Mouse (Mus musculus) liver, embryonic 12.5 days (tissue): ENCODE data around the gene Exosc2. TPM values are rescaled to one million over a fixed set of nuclear protein-coding genes. Genes with fewer than 3 reads are reported as not detected.

ENCODE experiments used
- ATAC-seq: fragments of 200-750 bp; cut with Nextera tagmentation; 2 replicates; pipeline ENCODE4 v1.8.0; 2017; ENCODE audit warnings: moderate number of reproducible peaks, mild to moderate bottlenecking, moderate library complexity
- H3K27ac ChIP-seq: fragments of 300-500 bp; sonication (generic); 2 replicates; pipeline ENCODE4 v1.5.1; 2016; ENCODE audit warnings: mild to moderate bottlenecking
- H3K27me3 ChIP-seq: fragments of 300-500 bp; sonication (generic); replicated peaks from 2 replicates; pipeline ENCODE4 v1.6.1; 2016; ENCODE audit warnings: mild to moderate bottlenecking, moderate library complexity
- H3K36me3 ChIP-seq: fragments of 300-500 bp; sonication (generic); 2 replicates; pipeline ENCODE4 v1.6.1; 2016; ENCODE audit warnings: mild to moderate bottlenecking, moderate library complexity
- H3K4me1 ChIP-seq: fragments of 300-500 bp; sonication (generic); 2 replicates; pipeline ENCODE4 v1.6.1; 2016
- H3K4me2 ChIP-seq: fragments of 300-500 bp; sonication (generic); 2 replicates; pipeline ENCODE4 v1.6.1; 2016; ENCODE audit warnings: mild to moderate bottlenecking, moderate library complexity
- H3K4me3 ChIP-seq: fragments of 300-500 bp; sonication (generic); 2 replicates; pipeline ENCODE4 v1.5.1; 2016; ENCODE audit warnings: mild to moderate bottlenecking, moderate library complexity
- H3K9ac ChIP-seq: fragments of 300-500 bp; sonication (generic); 2 replicates; pipeline ENCODE4 v1.6.1; 2016; ENCODE audit warnings: mild to moderate bottlenecking, moderate library complexity
- H3K9me3 ChIP-seq: fragments of 300-500 bp; sonication (generic); replicated peaks from 2 replicates; pipeline ENCODE4 v1.6.1; 2016; ENCODE audit warnings: mild to moderate bottlenecking, moderate library complexity
- WGBS: fragments of 180-500 bp; shearing (Covaris S2); methylation state at CpG from one replicate; pipeline ENCODE4 v1.1.7; 2016; ENCODE audit not compliant: insufficient replicate concordance; 5-methylcytosine and 5-hydroxymethylcytosine counted together
- polyA plus RNA-seq: library from polyadenylated mRNA; unstranded; fragments of >200 nt; fragmentation: Nextera tagmentation; extraction: Ambion mirVana; gene quantifications from 2 replicates; pipeline ENCODE4 v1.2.1, GENCODE M21; 2016

Gene Exosc2
- polyA plus RNA-seq, 1 experiment from 2014 or later = 64.9 TPM

DNA sequence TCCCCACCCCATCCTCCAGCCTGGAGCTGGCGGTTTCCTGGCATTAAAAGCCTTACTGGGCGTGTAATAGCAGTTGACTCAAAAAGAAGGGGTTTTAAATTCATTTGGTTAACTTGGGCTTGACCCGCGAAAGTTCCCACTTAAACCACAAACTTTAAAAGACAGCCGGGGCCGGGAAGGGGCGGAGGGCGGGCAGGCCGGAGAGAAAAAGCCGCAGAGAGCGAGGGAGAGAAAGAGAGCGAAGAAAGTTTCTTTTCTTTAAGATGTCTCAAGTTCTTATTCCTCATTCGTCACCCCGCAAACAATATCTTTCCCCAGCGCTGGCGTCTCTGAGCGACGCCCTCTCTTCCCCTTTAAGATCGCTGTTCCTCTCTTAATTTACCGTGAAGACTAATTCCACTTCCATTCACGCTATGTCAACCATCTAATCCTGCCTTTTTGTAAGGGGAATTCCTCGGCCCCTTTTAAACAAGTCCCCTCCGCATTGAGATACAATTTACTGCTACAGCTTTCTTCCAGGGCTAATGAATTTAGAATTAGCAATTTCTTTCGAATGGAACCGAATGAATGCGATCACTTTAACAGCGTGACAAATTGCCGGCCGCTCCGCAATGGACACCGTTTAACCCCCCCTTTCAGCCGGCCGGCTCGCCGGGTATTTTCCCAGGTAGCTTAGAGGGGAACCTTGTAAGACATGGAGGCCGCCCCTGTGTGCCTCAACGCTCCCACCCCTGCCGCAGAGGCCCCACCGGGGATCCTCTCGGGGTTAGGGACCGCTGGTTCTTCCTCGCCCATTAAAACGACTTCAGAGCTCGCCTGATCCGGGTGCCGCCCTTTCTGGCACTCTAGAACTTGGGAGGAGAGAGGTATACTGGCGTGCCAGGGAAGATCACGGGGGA is 29.7 kb upstream of the Exosc2 start:
- H3K4me3 ChIP-seq = no peak overlapping the region
- H3K9me3 ChIP-seq = no peaks in the 10 kb centered on the region
- 2% methylated on average over 48 of the region's 48 CpGs for whole genome bisulfite sequencing
- no peak for ATAC-seq
- no peak overlapping the region for H3K27ac ChIP-seq
- no peak overlapping the region for H3K4me2 ChIP-seq
- H3K27me3 ChIP-seq = peaks cover 100% of the 10 kb centered on the region
- peaks cover 12% of the 10 kb centered on the region; the same call in 1 of the 2 replicates for H3K4me1 ChIP-seq
- no peak overlapping the region for H3K9ac ChIP-seq
- H3K36me3 ChIP-seq = no peaks in the 10 kb centered on the region

- Histone ChIP-seq H3K4me3 (no peak overlapping the region), H3K4me2 (no peak overlapping the region), H3K4me1 (0 out of 2 replicates have a peak, but pooled peaks cover 5% of the 10 kb centered on the region), H3K36me3 (no peaks in the 10 kb centered on the region), H3K27ac (no peak overlapping the region), H3K9me3 (no peaks in the 10 kb centered on the region), H3K27me3 (peaks cover 100% of the 10 kb centered on the region), H3K9ac (no peak overlapping the region)
- WGBS = 2% methylated on average over 11 of the region's 11 CpGs
- no peak for ATAC-seq
Observed at GRCm38 (mm10) chr2:31641508-31641830, 29.0 kb upstream of the Exosc2 start.

- 4% methylated on average over 18 of the region's 18 CpGs for WGBS
- peaks cover 100% of the 10 kb centered on the region for H3K27me3 ChIP-seq
- no peak overlapping the region for H3K4me3 ChIP-seq
- H3K27ac ChIP-seq = no peak overlapping the region
- no peaks in the 10 kb centered on the region for H3K36me3 ChIP-seq
- no peak for ATAC-seq
- H3K9me3 ChIP-seq = no peaks in the 10 kb centered on the region
- no peak overlapping the region for H3K4me2 ChIP-seq
- 0 out of 2 replicates have a peak, but pooled peaks cover under 1% of the 10 kb centered on the region for H3K4me1 ChIP-seq
- H3K9ac ChIP-seq = no peak overlapping the region
Observed at GRCm38 (mm10) chr2:31641929-31642328, 28.6 kb upstream of the Exosc2 start.

- 3% methylated on average over 109 of the region's 109 CpGs for WGBS
- no peak for ATAC-seq
- H3K4me1 ChIP-seq = peaks cover 5% of the 10 kb centered on the region; the same call in 1 of the 2 replicates
Observed at GRCm38 (mm10) chr2:31653971-31654853, 16.3 kb upstream of the Exosc2 start.

DNA sequence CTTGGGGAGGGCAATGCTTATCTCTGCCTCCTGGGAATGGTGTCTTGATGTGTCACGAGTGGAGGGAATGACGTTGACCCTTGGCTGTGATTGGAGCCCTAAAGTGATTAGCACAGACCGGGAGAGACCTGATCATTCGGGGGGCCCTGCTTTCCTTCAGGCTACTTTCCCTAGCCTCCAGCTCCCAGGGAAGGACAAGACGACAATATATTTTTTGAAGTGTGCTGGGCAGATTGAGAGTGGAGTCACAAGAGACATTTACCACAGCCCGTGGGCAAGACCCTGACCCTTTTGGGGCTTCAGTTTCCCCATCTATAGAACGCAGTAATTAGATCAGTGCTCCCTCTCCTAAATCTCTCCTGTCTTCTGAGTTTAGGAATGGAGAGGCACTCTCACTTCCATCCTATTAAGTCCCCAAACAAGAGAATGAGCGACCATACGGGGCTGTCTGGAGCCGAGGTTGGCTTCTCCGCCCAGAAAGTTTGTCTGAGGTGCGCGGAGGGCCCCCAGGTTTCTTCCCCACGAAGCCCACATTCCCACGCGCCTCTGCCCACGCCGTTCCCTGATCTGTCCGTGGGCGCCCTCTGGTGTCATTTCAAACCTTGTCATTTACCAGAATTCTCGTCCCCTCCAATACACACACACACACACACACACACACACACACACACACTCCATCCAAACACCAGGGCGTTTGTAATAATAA is 15.5 kb upstream of the Exosc2 start:
- Histone ChIP-seq H3K9me3 (no peaks in the 10 kb centered on the region), H3K9ac (no peak overlapping the region), H3K4me3 (0 out of 2 replicates have a peak overlapping the region, but pooled peaks have one; percentile 56), H3K4me2 (peak overlapping the region; percentile 70), H3K4me1 (peaks cover 5% of the 10 kb centered on the region; the same call in 1 of the 2 replicates), H3K27ac (no peak overlapping the region), H3K27me3 (peaks cover 98% of the 10 kb centered on the region), H3K36me3 (no peaks in the 10 kb centered on the region)
- no peak for ATAC-seq
- 5% methylated on average over 22 of the region's 22 CpGs for WGBS

More at GRCm38 (mm10) chr2:31653971-31654853, 16.3 kb upstream of the Exosc2 start:
- H3K4me3 ChIP-seq = peak overlapping the region; percentile 56
- no peak overlapping the region for H3K27ac ChIP-seq
- no peaks in the 10 kb centered on the region for H3K36me3 ChIP-seq
- H3K27me3 ChIP-seq = peaks cover 98% of the 10 kb centered on the region
- no peak overlapping the region for H3K9ac ChIP-seq
- no peaks in the 10 kb centered on the region for H3K9me3 ChIP-seq
- peak overlapping the region; percentile 70 for H3K4me2 ChIP-seq

GRCm38 (mm10) chr2:31656374-31656773 is 14.1 kb upstream of the Exosc2 start:
- Histone ChIP-seq H3K9ac (no peak overlapping the region), H3K27me3 (peaks cover 96% of the 10 kb centered on the region), H3K4me3 (no peak overlapping the region), H3K27ac (no peak overlapping the region), H3K9me3 (no peaks in the 10 kb centered on the region), H3K36me3 (no peaks in the 10 kb centered on the region), H3K4me2 (no peak overlapping the region), H3K4me1 (peaks cover 5% of the 10 kb centered on the region; the same call in 1 of the 2 replicates)
- no peak for ATAC-seq
- WGBS = 73% methylated on average over 7 of the region's 7 CpGs

DNA sequence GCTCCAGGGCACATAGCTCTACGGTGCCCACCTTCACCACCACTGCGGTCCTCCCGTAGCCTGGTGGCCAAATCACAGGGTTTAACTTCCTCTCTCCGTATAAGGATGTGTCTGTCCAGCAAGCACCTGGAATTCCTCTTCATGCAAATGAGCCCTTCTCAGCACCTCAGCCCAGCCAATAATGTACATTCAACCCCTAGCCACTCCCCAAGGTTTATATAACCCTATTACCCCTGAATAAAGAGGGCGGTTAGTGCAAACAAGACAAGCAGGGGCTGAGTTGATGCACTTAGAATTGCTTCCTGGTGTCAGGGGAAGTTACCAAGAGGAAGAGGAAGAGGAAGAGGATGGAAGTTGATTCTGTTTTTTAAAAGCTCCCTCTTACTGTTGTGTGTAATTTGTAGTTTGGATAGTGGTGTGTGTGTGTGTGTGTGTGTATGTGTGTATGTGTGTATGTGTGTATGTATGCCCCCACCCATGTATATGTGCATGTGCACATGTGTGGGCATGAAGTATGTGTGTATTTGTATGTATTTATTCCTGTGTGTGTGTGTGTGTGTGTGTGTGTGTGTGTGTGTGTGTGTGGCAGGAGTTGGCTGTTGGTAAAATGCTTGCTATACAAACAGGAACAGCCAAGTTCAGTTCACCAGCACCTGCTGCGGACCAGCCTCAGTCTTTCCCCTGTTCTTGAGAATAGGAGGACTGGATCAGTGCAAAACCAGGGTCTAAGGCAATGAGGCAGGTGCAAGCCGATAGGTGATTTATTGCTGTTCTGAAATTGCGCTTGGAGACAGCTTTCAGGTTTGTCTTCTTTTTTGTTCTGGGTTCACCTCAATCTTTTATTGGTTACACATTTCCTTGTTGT is 7.3 kb upstream of the Exosc2 start:
- no peaks in the 10 kb centered on the region for H3K9me3 ChIP-seq
- H3K27me3 ChIP-seq = peaks cover 73% of the 10 kb centered on the region
- no peak overlapping the region for H3K9ac ChIP-seq
- H3K36me3 ChIP-seq = no peaks in the 10 kb centered on the region
- WGBS = 48% methylated on average over 8 of the region's 8 CpGs
- no peak for ATAC-seq
- no peak overlapping the region for H3K27ac ChIP-seq
- H3K4me3 ChIP-seq = no peak overlapping the region
- no peak overlapping the region for H3K4me2 ChIP-seq
- no peaks in the 10 kb centered on the region for H3K4me1 ChIP-seq

GRCm38 (mm10) chr2:31663804-31664180 is 6.7 kb upstream of the Exosc2 start:
- no peak overlapping the region for H3K9ac ChIP-seq
- H3K36me3 ChIP-seq = no peaks in the 10 kb centered on the region
- H3K4me3 ChIP-seq = no peak overlapping the region
- H3K9me3 ChIP-seq = no peaks in the 10 kb centered on the region
- 64% methylated on average over 1 of the region's 1 CpGs for WGBS
- no peak overlapping the region for H3K27ac ChIP-seq
- H3K27me3 ChIP-seq = peaks cover 68% of the 10 kb centered on the region
- ATAC-seq = no peak
- H3K4me2 ChIP-seq = no peak overlapping the region
- H3K4me1 ChIP-seq = no peaks in the 10 kb centered on the region

GRCm38 (mm10) chr2:31667332-31667731 is 3.2 kb upstream of the Exosc2 start:
- 32% methylated on average over 4 of the region's 4 CpGs for WGBS
- Histone ChIP-seq H3K27me3 (peaks cover 35% of the 10 kb centered on the region), H3K27ac (no peak overlapping the region), H3K4me1 (peaks cover 16% of the 10 kb centered on the region), H3K9ac (no peak overlapping the region), H3K4me2 (no peak overlapping the region), H3K36me3 (peaks cover 4% of the 10 kb centered on the region), H3K9me3 (no peaks in the 10 kb centered on the region), H3K4me3 (no peak overlapping the region)
- no peak for ATAC-seq

GRCm38 (mm10) chr2:31678641-31679040 is 8.1 kb downstream of the Exosc2 start:
- no peak overlapping the region for H3K9ac ChIP-seq
- H3K36me3 ChIP-seq = peaks cover 82% of the 10 kb centered on the region
- ATAC-seq = no peak
- H3K4me3 ChIP-seq = no peak overlapping the region
- WGBS = 87% methylated on average over 6 of the region's 6 CpGs
- no peak overlapping the region for H3K27ac ChIP-seq
- no peaks in the 10 kb centered on the region for H3K27me3 ChIP-seq
- H3K9me3 ChIP-seq = no peaks in the 10 kb centered on the region
- H3K4me2 ChIP-seq = no peak overlapping the region
- peaks cover 3% of the 10 kb centered on the region for H3K4me1 ChIP-seq
